Mouse (Mus musculus) bone marrow macrophage, adult 2 months (primary cell): ENCODE measurements around the gene Adad2.

Experiments
- CTCF ChIP-seq: IDR thresholded peaks from 2 replicates; pipeline ENCODE4 v1.5.1; 2012; ENCODE audit warnings: low read depth, mild to moderate bottlenecking, low read length, moderate library complexity
- POLR2A ChIP-seq: IDR thresholded peaks from 2 replicates; pipeline ENCODE4 v1.6.1; 2012; ENCODE audit warnings: mild to moderate bottlenecking, low read depth, low read length, borderline replicate concordance

DNA sequence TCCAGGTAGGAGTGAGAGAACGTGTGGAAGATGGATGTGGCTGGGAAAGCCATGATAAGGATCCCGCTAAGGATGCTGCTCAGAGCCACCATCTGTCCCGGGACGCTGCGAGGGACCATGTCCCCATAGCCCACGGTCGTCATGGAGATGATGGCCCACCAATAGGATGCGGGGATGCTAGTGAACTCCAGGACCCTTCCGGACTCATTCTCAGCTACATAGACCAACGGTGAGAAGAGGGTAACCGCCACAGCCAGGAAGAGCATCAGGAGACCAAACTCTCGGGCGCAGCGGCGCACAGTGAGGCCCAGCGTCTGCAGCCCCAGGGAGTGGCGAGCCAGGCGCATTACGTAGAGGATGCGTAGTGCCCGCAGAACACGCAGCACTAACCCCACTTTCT lies 13.2 kb downstream of the Adad2 start:
- no peak for TF ChIP-seq CTCF
- TF ChIP-seq POLR2A, result no peak
